Mouse (Mus musculus) liver, embryonic 11.5 days (tissue): ENCODE results near the gene Sult5a1. TPM values are rescaled to one million over a fixed set of nuclear protein-coding genes. Genes with fewer than 3 reads are reported as not detected.
A peak's percentile ranks its signal among the peaks of the same experiment; 100 is the strongest.

Source experiments
- ATAC-seq: fragments of 200-750 bp; cut with Nextera tagmentation; replicated peaks from 2 replicates; pipeline ENCODE4 v1.8.0; 2017; ENCODE audit warnings: moderate number of reproducible peaks, mild to moderate bottlenecking, moderate TSS enrichment, moderate library complexity; ENCODE audit not compliant: low FRiP score
- DNase-seq: peaks from one replicate; pipeline ENCODE4 v3.0.0-alpha.2; 2017; ENCODE audit warnings: low spot score
- H3K27ac ChIP-seq: fragments of 300-500 bp; sonication (generic); 2 replicates; pipeline ENCODE4 v1.5.1; 2014; ENCODE audit warnings: mild to moderate bottlenecking, low read depth, low read length, control low read depth
- H3K27me3 ChIP-seq: fragments of 300-500 bp; sonication (generic); replicated peaks from 2 replicates; pipeline ENCODE4 v1.6.1; 2014; ENCODE audit warnings: low read length, mixed read lengths; ENCODE audit not compliant: control insufficient read depth, insufficient read depth
- H3K36me3 ChIP-seq: fragments of 300-500 bp; sonication (generic); 2 replicates; pipeline ENCODE4 v1.6.1; 2014; ENCODE audit warnings: mild to moderate bottlenecking, low read length, moderate library complexity, mixed read lengths; ENCODE audit not compliant: control insufficient read depth, insufficient read depth
- H3K4me1 ChIP-seq: fragments of 300-500 bp; sonication (generic); replicated peaks from 2 replicates; pipeline ENCODE4 v1.6.1; 2014; ENCODE audit warnings: low read length, mixed read lengths; ENCODE audit not compliant: control insufficient read depth, insufficient read depth
- H3K4me2 ChIP-seq: fragments of 300-500 bp; sonication (generic); 2 replicates; pipeline ENCODE4 v1.6.1; 2014; ENCODE audit warnings: mild to moderate bottlenecking, control low read depth, moderate library complexity
- H3K4me3 ChIP-seq: fragments of 300-500 bp; sonication (generic); 2 replicates; pipeline ENCODE4 v1.5.1; 2014; ENCODE audit warnings: low read depth, low read length, control low read depth
- H3K9ac ChIP-seq: fragments of 300-500 bp; sonication (generic); 2 replicates; pipeline ENCODE4 v1.6.1; 2014; ENCODE audit warnings: low read depth, low read length, control low read depth
- H3K9me3 ChIP-seq: fragments of 300-500 bp; sonication (generic); 2 replicates; pipeline ENCODE4 v1.6.1; 2016; ENCODE audit warnings: low read length, inconsistent platforms, mixed read lengths; ENCODE audit not compliant: control insufficient read depth
- WGBS: fragments of 180-500 bp; shearing (Covaris S2); extraction: QIAGEN DNeasy Blood & Tissue Kit; methylation state at CpG from one replicate; pipeline ENCODE4 v1.1.7; 2014; 5-methylcytosine and 5-hydroxymethylcytosine counted together
- polyA plus RNA-seq: library from polyadenylated mRNA; unstranded; fragments of >200 nt; fragmentation: Nextera tagmentation; extraction: Ambion mirVana; gene quantifications from 2 replicates; pipeline ENCODE4 v1.2.1, GENCODE M21; 2014

Gene Sult5a1
- polyA plus RNA-seq, 1 experiment from 2014 or later, result 4.6 TPM

DNA sequence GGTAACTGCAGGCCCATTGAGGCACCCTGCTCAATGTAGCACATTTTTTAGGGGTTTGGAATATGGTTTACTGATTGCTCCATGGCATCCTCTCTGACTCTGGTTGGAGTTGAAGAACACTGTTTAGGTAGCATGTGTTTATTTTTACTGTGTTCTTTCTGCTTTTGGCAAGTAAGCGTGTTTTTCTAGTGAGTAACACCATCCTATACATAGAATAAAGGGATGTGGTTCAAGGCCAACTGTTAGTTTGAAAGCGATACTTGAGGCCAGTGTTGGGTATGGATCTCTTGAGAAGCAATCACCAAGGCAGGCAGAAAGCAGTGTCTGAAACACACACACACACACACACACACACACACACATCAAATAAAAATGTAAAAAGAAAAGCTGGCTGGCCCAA is 29.9 kb upstream of the Sult5a1 start:
- no peaks in the 10 kb centered on the region for H3K9me3 ChIP-seq
- no peak overlapping the region for H3K27ac ChIP-seq
- H3K4me2 ChIP-seq, result no peak overlapping the region
- H3K9ac ChIP-seq, result no peak overlapping the region
- H3K27me3 ChIP-seq, result 0 out of 2 replicates have a peak, but pooled peaks cover 6% of the 10 kb centered on the region
- no peaks in the 10 kb centered on the region for H3K36me3 ChIP-seq
- DNase-seq (no peak), ATAC-seq (no peak)
- no peak overlapping the region for H3K4me3 ChIP-seq
- WGBS, result 78% methylated on average over 2 of the region's 2 CpGs
- peaks cover 13% of the 10 kb centered on the region for H3K4me1 ChIP-seq

DNA sequence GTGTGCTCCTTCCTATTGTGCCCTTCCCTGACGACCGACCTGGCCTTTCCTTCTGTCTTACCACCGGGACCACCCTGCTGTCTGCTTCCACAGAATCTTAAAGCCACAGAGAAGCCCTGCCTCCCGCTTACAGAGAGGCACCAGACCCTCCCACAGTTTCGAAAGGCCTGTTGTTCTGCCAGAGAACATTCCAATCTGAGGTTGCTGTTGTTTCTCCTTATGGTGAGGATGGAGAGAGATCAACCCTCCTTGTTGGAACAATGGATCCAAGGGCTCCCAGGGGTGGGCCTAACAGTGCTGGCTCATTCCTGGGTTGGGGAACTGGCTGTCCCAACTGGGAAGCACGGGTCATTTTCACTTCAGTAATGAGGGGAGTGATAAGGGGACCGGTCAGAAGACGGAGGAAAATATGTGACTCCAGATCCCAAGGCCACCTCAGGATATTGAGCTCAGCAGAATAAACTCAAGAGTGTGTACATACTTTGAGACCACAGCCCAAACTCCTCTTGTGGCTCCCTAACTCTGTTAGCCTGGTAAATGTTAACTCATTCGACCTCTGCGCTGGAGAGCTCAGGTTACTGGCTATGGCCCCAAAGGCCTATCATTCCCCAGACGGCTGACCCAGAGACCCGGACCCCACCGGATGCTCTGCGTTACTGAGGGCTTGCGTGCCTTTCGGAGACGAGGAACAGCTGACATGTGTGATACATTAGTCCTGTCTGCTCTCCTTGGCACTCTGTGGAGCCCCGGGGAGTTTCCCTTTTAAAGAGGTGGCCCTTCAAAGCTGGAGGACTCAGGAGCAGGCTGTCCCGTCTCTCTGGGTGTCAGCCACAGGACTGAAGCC is 27.7 kb upstream of the Sult5a1 start, which contains the start of gene Dpep1:
Dpep1 (plus strand) TSS at position 677 of the 844 bp plus-strand sequence.
- Histone ChIP-seq H3K27ac (no peak within 1 kb of the TSS), H3K27me3 (0 out of 2 replicates have a peak, but pooled peaks cover 6% of the 10 kb centered on the region), H3K36me3 (no peaks in the 10 kb centered on the region), H3K9ac (no peak within 1 kb of the TSS), H3K4me2 (no peak within 1 kb of the TSS), H3K4me1 (peaks cover 10% of the 10 kb centered on the region; the same call in 1 of the 2 replicates), H3K9me3 (no peaks in the 10 kb centered on the region), H3K4me3 (no peak within 1 kb of the TSS)
- no peak for DNase-seq
- WGBS, result 38% methylated on average over 19 of the region's 19 CpGs
- ATAC-seq, result no peak

DNA sequence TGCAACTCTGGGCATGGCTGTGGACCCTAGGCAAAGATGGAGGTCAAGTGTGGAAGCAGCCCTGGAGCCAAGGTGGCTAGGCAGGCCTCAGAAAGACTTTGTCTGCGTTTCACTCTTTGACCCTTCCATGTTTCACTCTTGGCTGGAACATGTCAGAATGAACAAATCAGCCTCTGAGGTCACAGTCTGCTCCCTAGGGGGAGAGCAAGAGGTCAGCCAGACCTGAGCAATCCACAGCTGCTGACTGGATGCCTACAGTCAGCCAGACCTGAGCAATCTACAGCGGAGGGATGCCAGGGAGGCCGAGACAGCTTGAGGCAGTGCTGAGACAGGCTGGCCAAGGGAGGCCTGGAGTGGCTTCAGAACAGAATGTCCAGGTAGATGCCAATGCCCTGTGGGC is 23.3 kb upstream of the Sult5a1 start:
- Histone ChIP-seq H3K9ac (no peak overlapping the region), H3K27me3 (0 out of 2 replicates have a peak, but pooled peaks cover 6% of the 10 kb centered on the region), H3K36me3 (no peaks in the 10 kb centered on the region), H3K27ac (no peak overlapping the region), H3K4me2 (no peak overlapping the region), H3K4me1 (peaks cover 2% of the 10 kb centered on the region; the same call in 1 of the 2 replicates), H3K4me3 (no peak overlapping the region), H3K9me3 (peaks cover 4% of the 10 kb centered on the region)
- no peak for DNase-seq
- no peak for ATAC-seq
- 65% methylated on average over 3 of the region's 3 CpGs for WGBS

DNA sequence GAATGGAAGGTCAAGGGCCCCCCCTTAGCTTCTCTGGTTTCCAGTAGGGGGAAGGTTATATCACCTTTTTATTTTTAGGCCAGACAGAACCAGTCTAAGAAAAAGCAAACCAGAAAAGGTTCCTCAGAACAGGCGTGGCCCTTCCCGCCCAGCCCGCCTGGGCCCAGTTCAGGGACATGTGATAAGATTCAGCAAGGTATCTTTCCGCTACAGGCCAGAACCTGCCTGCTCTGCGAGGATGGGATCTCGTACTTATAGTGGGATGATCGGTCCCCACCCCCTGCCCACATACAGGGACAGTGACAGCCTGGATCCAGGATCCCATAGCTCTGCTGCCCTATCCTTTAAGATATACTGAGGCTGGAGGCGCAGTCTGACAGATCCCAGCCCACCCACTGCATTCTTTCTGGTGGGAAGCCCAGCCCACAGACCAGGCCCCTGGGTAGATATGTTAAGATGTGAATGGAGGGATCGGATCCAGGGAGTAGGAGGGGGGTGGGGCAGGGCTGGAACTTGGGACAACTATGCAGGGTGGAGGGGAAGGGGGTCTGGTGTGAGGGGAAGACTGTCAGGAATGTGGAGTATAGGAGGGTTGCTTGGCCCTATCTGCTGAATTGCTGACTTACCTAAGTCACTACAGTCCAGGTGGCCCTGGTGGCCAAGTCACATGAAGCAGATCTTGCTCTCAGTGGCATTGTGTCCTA is 1.9 kb downstream of the Sult5a1 start:
- no peaks in the 10 kb centered on the region for H3K36me3 ChIP-seq
- H3K4me1 ChIP-seq, result peaks cover 31% of the 10 kb centered on the region
- H3K9ac ChIP-seq, result 0 out of 2 replicates have a peak overlapping the region, but pooled peaks have one; percentile 3
- no peaks in the 10 kb centered on the region for H3K27me3 ChIP-seq
- H3K4me3 ChIP-seq, result no peak overlapping the region
- H3K9me3 ChIP-seq, result no peaks in the 10 kb centered on the region
- WGBS, result 47% methylated on average over 9 of the region's 9 CpGs
- no peak for DNase-seq
- H3K27ac ChIP-seq, result no peak overlapping the region
- peak overlapping the region; percentile 24 for H3K4me2 ChIP-seq
- ATAC-seq, result peak; percentile 92

DNA sequence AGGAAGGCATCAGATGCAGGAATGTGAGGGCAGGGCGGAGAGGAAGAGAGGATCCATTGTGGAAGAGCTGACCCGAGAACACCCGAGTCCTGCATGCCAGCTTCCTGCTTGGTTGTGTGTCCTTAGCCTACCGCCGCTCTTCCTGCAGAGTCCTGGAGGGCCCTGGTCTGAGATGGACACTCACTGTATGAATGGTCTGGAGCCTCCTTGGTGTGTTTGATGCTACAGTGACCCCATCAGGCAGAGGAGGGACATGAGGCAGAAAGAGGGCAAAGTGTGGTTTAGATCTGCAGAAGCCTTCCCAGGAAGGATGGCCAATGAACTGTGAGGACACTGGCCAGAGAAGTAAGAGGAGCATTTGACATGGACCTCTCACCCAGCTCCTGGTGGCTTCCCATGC is 2.9 kb downstream of the Sult5a1 start:
- Histone ChIP-seq H3K4me2 (no peak overlapping the region), H3K9ac (no peak overlapping the region), H3K27me3 (no peaks in the 10 kb centered on the region), H3K9me3 (no peaks in the 10 kb centered on the region), H3K4me3 (no peak overlapping the region), H3K4me1 (peaks cover 31% of the 10 kb centered on the region), H3K27ac (no peak overlapping the region), H3K36me3 (no peaks in the 10 kb centered on the region)
- DNase-seq (no peak), ATAC-seq (no peak)
- 70% methylated on average over 5 of the region's 5 CpGs for WGBS

DNA sequence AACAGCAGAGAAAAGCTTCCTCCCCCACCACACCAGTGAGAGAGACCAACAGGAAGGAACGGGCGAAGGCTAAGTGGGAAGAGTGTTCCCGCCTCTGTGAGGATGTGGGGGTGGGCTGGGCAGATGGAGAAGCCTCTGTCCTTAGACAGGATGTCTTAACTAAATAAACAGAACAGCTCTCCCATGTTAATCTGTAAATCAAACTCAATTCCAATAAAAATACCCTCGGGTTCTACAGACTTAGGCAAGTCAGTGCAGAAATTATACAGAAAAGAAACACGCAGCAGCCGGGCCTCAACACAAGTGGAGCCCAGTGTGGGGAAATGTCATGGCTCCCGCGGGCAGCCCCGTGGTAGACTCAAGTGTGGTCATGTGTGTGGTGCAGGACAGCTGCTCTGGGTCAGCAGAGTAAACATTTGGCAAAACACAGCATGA is 7.4 kb downstream of the Sult5a1 start:
- Histone ChIP-seq H3K9me3 (no peaks in the 10 kb centered on the region), H3K4me3 (no peak overlapping the region), H3K27ac (no peak overlapping the region), H3K36me3 (no peaks in the 10 kb centered on the region), H3K27me3 (no peaks in the 10 kb centered on the region), H3K4me1 (peaks cover 3% of the 10 kb centered on the region), H3K9ac (no peak overlapping the region), H3K4me2 (no peak overlapping the region)
- 53% methylated on average over 9 of the region's 9 CpGs for WGBS
- ATAC-seq (no peak), DNase-seq (no peak)

DNA sequence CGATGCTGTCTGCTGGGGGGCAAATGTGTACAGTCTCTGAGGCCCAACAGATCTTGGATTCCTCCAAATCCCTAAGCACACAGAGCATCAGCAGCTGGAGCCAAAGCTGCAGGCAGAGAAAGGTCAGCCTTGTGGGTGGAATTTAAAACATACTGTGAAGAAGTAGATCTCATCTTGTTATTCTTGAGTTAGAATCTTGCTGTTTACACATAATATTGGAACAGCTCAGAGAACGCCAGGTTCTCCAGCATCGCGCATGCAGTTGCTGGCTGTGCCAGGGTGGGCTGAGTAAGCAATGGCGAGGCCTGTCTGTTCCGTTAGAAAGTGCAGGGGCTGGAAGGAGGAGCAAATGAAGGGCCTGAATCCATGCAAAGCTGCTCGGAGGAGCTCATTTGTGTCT is 11.7 kb downstream of the Sult5a1 start:
- DNase-seq (no peak), ATAC-seq (no peak)
- H3K36me3 ChIP-seq, result no peaks in the 10 kb centered on the region
- H3K9ac ChIP-seq, result no peak overlapping the region
- no peak overlapping the region for H3K4me3 ChIP-seq
- no peaks in the 10 kb centered on the region for H3K4me1 ChIP-seq
- WGBS, result 83% methylated on average over 7 of the region's 7 CpGs
- no peaks in the 10 kb centered on the region for H3K27me3 ChIP-seq
- H3K9me3 ChIP-seq, result no peaks in the 10 kb centered on the region
- no peak overlapping the region for H3K27ac ChIP-seq
- H3K4me2 ChIP-seq, result no peak overlapping the region

DNA sequence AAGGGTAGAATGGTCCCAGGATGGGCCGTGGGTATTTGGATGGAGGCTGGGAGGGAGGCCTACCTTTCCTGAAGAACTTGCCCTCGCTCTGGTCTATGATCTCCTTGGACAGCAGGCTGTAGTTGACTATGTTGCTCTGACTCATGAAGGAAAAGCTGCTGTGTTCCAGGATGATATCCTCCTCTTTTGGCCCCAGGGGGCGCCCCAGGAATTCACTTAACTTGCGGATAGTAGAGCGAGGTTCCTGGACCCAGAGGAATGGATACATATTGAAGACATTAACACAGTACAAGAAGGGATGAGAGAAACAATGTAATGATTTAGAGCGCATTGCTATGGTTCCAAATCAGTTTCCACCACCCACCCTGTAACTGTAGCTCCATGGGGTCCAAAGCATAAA is 12.8 kb downstream of the Sult5a1 start:
- Histone ChIP-seq H3K36me3 (no peaks in the 10 kb centered on the region), H3K27me3 (no peaks in the 10 kb centered on the region), H3K4me1 (no peaks in the 10 kb centered on the region), H3K9me3 (no peaks in the 10 kb centered on the region), H3K9ac (no peak overlapping the region), H3K4me3 (no peak overlapping the region), H3K27ac (no peak overlapping the region), H3K4me2 (no peak overlapping the region)
- DNase-seq, result no peak
- WGBS, result 45% methylated on average over 6 of the region's 6 CpGs
- no peak for ATAC-seq
